Mouse (Mus musculus) lung, embryonic 16.5 days (tissue): ENCODE results near the gene Fgfr2. TPM values are rescaled to one million over a fixed set of nuclear protein-coding genes. Genes with fewer than 3 reads are reported as not detected.
"Not testable (repeated sequence)": the region's sequence is repeated elsewhere in the genome, so short reads cannot be mapped to it uniquely, and the experiment has no call there.

Source experiments
- ATAC-seq: fragments of 200-750 bp; cut with Nextera tagmentation; 2 replicates; pipeline ENCODE4 v1.8.0; 2017; ENCODE audit warnings: low read depth, mild to moderate bottlenecking, moderate library complexity
- H3K27ac ChIP-seq: fragments of 300-500 bp; sonication (generic); 2 replicates; pipeline ENCODE4 v1.5.1; 2014; ENCODE audit warnings: mild to moderate bottlenecking, control low read depth, low read length
- H3K27me3 ChIP-seq: fragments of 300-500 bp; sonication (generic); 2 replicates; pipeline ENCODE4 v1.6.1; 2014; ENCODE audit warnings: low read depth, low read length, mixed read lengths; ENCODE audit not compliant: control insufficient read depth, insufficient read depth
- H3K36me3 ChIP-seq: fragments of 300-500 bp; sonication (generic); 2 replicates; pipeline ENCODE4 v1.6.1; 2014; ENCODE audit warnings: low read length; ENCODE audit not compliant: control insufficient read depth, insufficient read depth
- H3K4me1 ChIP-seq: fragments of 300-500 bp; sonication (generic); replicated peaks from 2 replicates; pipeline ENCODE4 v1.6.1; 2014; ENCODE audit warnings: low read length, mixed read lengths; ENCODE audit not compliant: control insufficient read depth, insufficient read depth
- H3K4me2 ChIP-seq: fragments of 300-500 bp; sonication (generic); 2 replicates; pipeline ENCODE4 v1.6.1; 2014; ENCODE audit warnings: low read depth, low read length, control low read depth
- H3K4me3 ChIP-seq: fragments of 300-500 bp; sonication (generic); 2 replicates; pipeline ENCODE4 v1.5.1; 2014; ENCODE audit warnings: mild to moderate bottlenecking, low read length, control low read depth
- H3K9ac ChIP-seq: fragments of 300-500 bp; sonication (generic); 2 replicates; pipeline ENCODE4 v1.6.1; 2014; ENCODE audit warnings: low read length, control low read depth
- H3K9me3 ChIP-seq: fragments of 300-500 bp; sonication (generic); 2 replicates; pipeline ENCODE4 v1.6.1; 2016; ENCODE audit warnings: low read length; ENCODE audit not compliant: control insufficient read depth
- WGBS: fragments of 180-500 bp; shearing (Covaris S2); extraction: QIAGEN DNeasy Blood & Tissue Kit; methylation state at CpG from one replicate; pipeline ENCODE4 v1.1.7; 2014; 5-methylcytosine and 5-hydroxymethylcytosine counted together
- polyA plus RNA-seq: library from polyadenylated mRNA; unstranded; fragments of >200 nt; fragmentation: Nextera tagmentation; extraction: Ambion mirVana; gene quantifications from 2 replicates; pipeline ENCODE4 v1.2.1, GENCODE M21; 2015

Fgfr2 gene
- polyA plus RNA-seq, 1 experiment from 2014 or later, result 175 TPM

GRCm38 (mm10) chr7:130593375-130594239, 2529.5 kb downstream of the Fgfr2 start:
- H3K27ac ChIP-seq, H3K4me3 ChIP-seq, H3K36me3 ChIP-seq, ATAC-seq, H3K9me3 ChIP-seq, H3K4me1 ChIP-seq, H3K9ac ChIP-seq, H3K27me3 ChIP-seq, H3K4me2 ChIP-seq: not testable (repeated sequence)
- WGBS, result 82% methylated on average over 6 of the region's 11 CpGs

- not testable (repeated sequence) for H3K27ac ChIP-seq, H3K4me3 ChIP-seq, H3K4me1 ChIP-seq, H3K27me3 ChIP-seq, H3K36me3 ChIP-seq, H3K9me3 ChIP-seq, H3K4me2 ChIP-seq, H3K9ac ChIP-seq
- WGBS, result no CpG with 5 or more reads among the region's 11 CpGs
- ATAC-seq, result peak; percentile 10; the same call in 1 of the 2 replicates
Measured at GRCm38 (mm10) chr7:130592975-130593374, 2530.2 kb downstream of the Fgfr2 start.

GRCm38 (mm10) chr7:130590845-130591437, 2532.2 kb downstream of the Fgfr2 start:
- no peaks in the 10 kb centered on the region for H3K9me3 ChIP-seq
- ATAC-seq, result no peak
- no peak overlapping the region for H3K4me3 ChIP-seq
- 55% methylated on average over 8 of the region's 8 CpGs for WGBS
- peaks cover 5% of the 10 kb centered on the region for H3K4me1 ChIP-seq
- H3K9ac ChIP-seq, result no peak overlapping the region
- no peaks in the 10 kb centered on the region for H3K27me3 ChIP-seq
- H3K27ac ChIP-seq, result no peak overlapping the region
- no peaks in the 10 kb centered on the region for H3K36me3 ChIP-seq
- no peak overlapping the region for H3K4me2 ChIP-seq

GRCm38 (mm10) chr7:130590081-130590828, 2532.9 kb downstream of the Fgfr2 start:
- H3K4me3 ChIP-seq, result no peak overlapping the region
- no peak overlapping the region for H3K4me2 ChIP-seq
- H3K4me1 ChIP-seq, result peaks cover 5% of the 10 kb centered on the region
- ATAC-seq, result peak; percentile 63; the same call in 1 of the 2 replicates
- H3K36me3 ChIP-seq, result no peaks in the 10 kb centered on the region
- no peaks in the 10 kb centered on the region for H3K9me3 ChIP-seq
- peak overlapping the region; percentile 30; the same call in 1 of the 2 replicates for H3K27ac ChIP-seq
- no peaks in the 10 kb centered on the region for H3K27me3 ChIP-seq
- no peak overlapping the region for H3K9ac ChIP-seq
- 49% methylated on average over 13 of the region's 13 CpGs for WGBS

- Histone ChIP-seq H3K36me3 (no peaks in the 10 kb centered on the region), H3K4me3 (no peak overlapping the region), H3K4me1 (peaks cover 5% of the 10 kb centered on the region), H3K27me3 (no peaks in the 10 kb centered on the region), H3K4me2 (no peak overlapping the region), H3K9ac (no peak overlapping the region), H3K9me3 (no peaks in the 10 kb centered on the region), H3K27ac (no peak overlapping the region)
- 49% methylated on average over 2 of the region's 2 CpGs for WGBS
- peak; percentile 80; the same call in 1 of the 2 replicates for ATAC-seq
Measured at GRCm38 (mm10) chr7:130586521-130587072, 2536.6 kb downstream of the Fgfr2 start.

- Histone ChIP-seq H3K4me3 (no peak overlapping the region), H3K36me3 (no peaks in the 10 kb centered on the region), H3K9ac (no peak overlapping the region), H3K9me3 (no peaks in the 10 kb centered on the region), H3K4me2 (no peak overlapping the region), H3K4me1 (peaks cover 19% of the 10 kb centered on the region), H3K27ac (0 out of 2 replicates have a peak overlapping the region, but pooled peaks have one; percentile 80), H3K27me3 (no peaks in the 10 kb centered on the region)
- ATAC-seq, result 0 out of 2 replicates have a peak, but pooled peaks have one; percentile 28
- 47% methylated on average over 5 of the region's 5 CpGs for WGBS
Measured at GRCm38 (mm10) chr7:130578607-130579006, 2544.5 kb downstream of the Fgfr2 start.

- 78% methylated on average over 2 of the region's 2 CpGs for WGBS
- no peak overlapping the region for H3K4me3 ChIP-seq
- peak overlapping the region; percentile 60 for H3K4me2 ChIP-seq
- no peak overlapping the region for H3K9ac ChIP-seq
- peak overlapping the region; percentile 80 for H3K27ac ChIP-seq
- H3K4me1 ChIP-seq, result peaks cover 19% of the 10 kb centered on the region
- H3K27me3 ChIP-seq, result no peaks in the 10 kb centered on the region
- H3K36me3 ChIP-seq, result no peaks in the 10 kb centered on the region
- ATAC-seq, result peak; percentile 8; the same call in 1 of the 2 replicates
- H3K9me3 ChIP-seq, result no peaks in the 10 kb centered on the region
Measured at GRCm38 (mm10) chr7:130578066-130578465, 2545.1 kb downstream of the Fgfr2 start.

- Histone ChIP-seq H3K27ac (peak within 1 kb of the TSS; percentile 80), H3K27me3 (no peaks in the 10 kb centered on the region), H3K4me2 (peak within 1 kb of the TSS; percentile 60), H3K9ac (peak within 1 kb of the TSS; percentile 63), H3K4me3 (peak within 1 kb of the TSS; percentile 43), H3K36me3 (no peaks in the 10 kb centered on the region), H3K9me3 (no peaks in the 10 kb centered on the region), H3K4me1 (peaks cover 19% of the 10 kb centered on the region)
- peak; percentile 64 for ATAC-seq
- 18% methylated on average over 15 of the region's 15 CpGs for WGBS
Measured at GRCm38 (mm10) chr7:130577388-130578003, 2545.7 kb downstream of the Fgfr2 start, which contains the start of gene Tacc2. TSS of gene Tacc2 (plus strand) at chr7:130577438.
